Mouse (Mus musculus) G1E (cell line): ENCODE results near the gene Bcl2l2. TPM values are rescaled to one million over a fixed set of nuclear protein-coding genes. Genes with fewer than 3 reads are reported as not detected.

Experiments
- ATAC-seq: 2 replicates; pipeline ENCODE4 v1.8.0; 2016; ENCODE audit warnings: mild to moderate bottlenecking; ENCODE audit not compliant: insufficient number of reproducible peaks, poor library complexity, low FRiP score, severe bottlenecking; ENCODE audit errors: extremely low read depth
- DNase-seq: peaks from one replicate; pipeline ENCODE4 v3.0.0; 2012; ENCODE audit warnings: low spot score
- H3K27me3 ChIP-seq: 2 replicates; pipeline ENCODE4 v1.6.1; 2012; ENCODE audit warnings: mild to moderate bottlenecking, low read length, inconsistent platforms; ENCODE audit not compliant: insufficient read depth
- H3K36me3 ChIP-seq: replicated peaks from 2 replicates; pipeline ENCODE3; 2012; ENCODE audit warnings: mild to moderate bottlenecking, inconsistent platforms
- H3K4me1 ChIP-seq: 2 replicates; pipeline ENCODE4 v1.6.1; 2012; ENCODE audit warnings: low read depth, low read length, inconsistent platforms, mixed read lengths; ENCODE audit not compliant: insufficient read depth
- H3K4me3 ChIP-seq: 2 replicates; pipeline ENCODE4 v1.5.1; 2012; ENCODE audit warnings: low read depth, mild to moderate bottlenecking, inconsistent platforms, low read length, moderate library complexity, mixed read lengths
- H3K9me3 ChIP-seq: replicated peaks from 2 replicates; pipeline ENCODE4 v1.6.1; 2012; ENCODE audit warnings: inconsistent platforms
- CTCF ChIP-seq: IDR thresholded peaks from 2 replicates; pipeline ENCODE4 v1.5.1; 2012; ENCODE audit warnings: low read depth, low read length, inconsistent platforms, mixed read lengths
- GATA1 ChIP-seq: IDR thresholded peaks from 2 replicates; pipeline ENCODE4 v1.6.1; 2012; ENCODE audit warnings: borderline replicate concordance, low read length, inconsistent platforms, mixed read lengths
- GATA2 ChIP-seq: IDR thresholded peaks from 2 replicates; pipeline ENCODE4 v1.6.1; 2012; ENCODE audit warnings: low read depth, low read length, inconsistent platforms, borderline replicate concordance
- POLR2AphosphoS5 ChIP-seq: IDR thresholded peaks from 2 replicates; pipeline ENCODE4 v1.6.1; 2012; ENCODE audit warnings: low read depth, low read length, inconsistent platforms; ENCODE audit not compliant: insufficient replicate concordance
- TAL1 ChIP-seq: conservative IDR thresholded peaks from 2 replicates; pipeline ENCODE4 v1.6.1; 2012; ENCODE audit warnings: low read depth, low read length, inconsistent platforms, mixed read lengths
- polyA plus RNA-seq: library from polyadenylated mRNA; stranded (reverse); fragments of >175 nt; gene quantifications from 2 replicates; pipeline ENCODE4 v1.2.3, GENCODE M21; 2012
- total RNA-seq, 2 experiments: library from RNA; stranded (forward) in 1 of 2; stranded (reverse) in 1 of 2; fragments of 200-1000 nt in 1 of 2; fragments of >200 nt in 1 of 2; fragmentation: Nextera tagmentation in 1 of 2; gene quantifications; 2 replicates each; pipeline ENCODE4 v1.2.3; 2014 to 2017

Gene Bcl2l2
- total and polyA plus RNA-seq, 3 experiments, result 9.9 to 25.2 (median 14.0) TPM

- H3K4me3 ChIP-seq, result peak overlapping the region; percentile 91
- H3K9me3 ChIP-seq, result no peaks in the 10 kb centered on the region
- peaks cover 25% of the 10 kb centered on the region for H3K4me1 ChIP-seq
- TF ChIP-seq TAL1 (no peak), GATA2 (no peak), POLR2AphosphoS5 (no peak), GATA1 (no peak), CTCF (no peak)
- DNase-seq, result peak; percentile 98
- H3K27me3 ChIP-seq, result no peaks in the 10 kb centered on the region
- H3K36me3 ChIP-seq, result no peaks in the 10 kb centered on the region
- ATAC-seq, result peak; percentile 99
Measured at GRCm38 (mm10) chr14:54863501-54864312, 19.5 kb upstream of the Bcl2l2 start.

DNA sequence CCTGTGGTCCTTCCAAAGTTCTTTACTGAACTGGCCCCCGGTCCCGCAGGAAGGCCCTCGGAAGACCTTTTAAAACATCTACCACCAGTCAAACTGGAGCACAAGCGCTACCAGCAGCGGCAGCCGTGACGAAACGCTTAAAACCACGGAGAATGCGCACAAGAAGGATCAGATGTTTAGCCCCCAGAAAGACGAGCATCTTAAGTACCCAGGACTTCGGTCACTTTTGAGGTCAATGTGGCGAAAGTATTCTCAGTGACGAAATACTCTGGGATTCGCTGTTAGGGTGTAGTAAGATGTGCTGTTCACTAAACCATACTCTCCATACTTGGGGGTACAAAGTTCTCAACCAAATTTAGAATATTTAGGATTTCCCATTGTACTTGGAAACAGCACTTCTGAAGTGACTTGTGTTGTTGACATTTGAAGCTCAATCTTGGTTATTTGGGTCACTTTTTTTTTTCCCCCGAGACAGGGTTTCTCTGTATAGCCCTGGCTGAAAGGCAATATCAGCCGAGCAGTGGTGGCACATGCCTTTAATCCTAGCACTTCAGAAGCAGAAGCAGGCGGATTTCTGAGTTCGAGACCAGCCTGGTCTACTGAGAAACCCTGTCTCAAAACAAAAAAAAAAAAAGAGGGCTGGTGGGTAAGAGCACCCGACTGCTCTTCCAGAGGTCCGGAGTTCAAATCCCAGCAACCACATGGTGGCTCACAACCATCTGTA, 18.7 kb upstream of the Bcl2l2 start:
- H3K4me1 ChIP-seq, result peaks cover 25% of the 10 kb centered on the region
- DNase-seq, result no peak
- no peak for ATAC-seq
- no peaks in the 10 kb centered on the region for H3K27me3 ChIP-seq
- H3K36me3 ChIP-seq, result no peaks in the 10 kb centered on the region
- H3K4me3 ChIP-seq, result peak overlapping the region; percentile 91
- no peaks in the 10 kb centered on the region for H3K9me3 ChIP-seq
- no peak for TF ChIP-seq GATA1
- TF ChIP-seq CTCF, result no peak
- TF ChIP-seq POLR2AphosphoS5, result no peak
- TF ChIP-seq TAL1, result no peak
- TF ChIP-seq GATA2, result no peak

GRCm38 (mm10) chr14:54865626-54866025, 17.6 kb upstream of the Bcl2l2 start:
- Histone ChIP-seq H3K27me3 (no peaks in the 10 kb centered on the region), H3K4me3 (no peak overlapping the region), H3K9me3 (no peaks in the 10 kb centered on the region), H3K36me3 (no peaks in the 10 kb centered on the region), H3K4me1 (peaks cover 25% of the 10 kb centered on the region)
- ATAC-seq (no peak), DNase-seq (no peak)
- TF ChIP-seq GATA2 (no peak), POLR2AphosphoS5 (no peak), GATA1 (no peak), CTCF (no peak), TAL1 (no peak)

GRCm38 (mm10) chr14:54866268-54866667, 16.9 kb upstream of the Bcl2l2 start:
- Histone ChIP-seq H3K36me3 (no peaks in the 10 kb centered on the region), H3K4me3 (no peak overlapping the region), H3K27me3 (no peaks in the 10 kb centered on the region), H3K9me3 (no peaks in the 10 kb centered on the region), H3K4me1 (peaks cover 25% of the 10 kb centered on the region)
- DNase-seq (no peak), ATAC-seq (no peak)
- TF ChIP-seq GATA1, result no peak
- no peak for TF ChIP-seq TAL1
- no peak for TF ChIP-seq POLR2AphosphoS5
- no peak for TF ChIP-seq CTCF
- no peak for TF ChIP-seq GATA2

DNA sequence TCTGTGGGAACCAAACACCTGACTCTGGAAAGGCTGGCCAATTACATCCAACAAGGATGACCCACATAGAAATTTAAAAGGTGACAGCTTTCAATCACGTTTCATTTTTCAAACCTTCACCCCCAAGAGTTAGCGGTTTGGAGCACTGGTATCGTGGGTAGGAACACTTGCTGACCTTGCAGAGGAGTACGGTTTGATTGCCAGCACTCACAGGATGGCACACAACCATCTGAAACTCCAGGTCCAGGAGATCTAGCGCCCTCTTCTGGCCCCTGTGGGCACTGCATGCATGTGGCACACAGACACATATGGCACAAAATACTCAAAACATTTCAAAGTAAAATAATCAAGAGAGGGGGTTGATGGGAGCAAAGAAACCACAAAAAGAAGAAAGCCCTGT, 16.2 kb upstream of the Bcl2l2 start:
- Histone ChIP-seq H3K9me3 (no peaks in the 10 kb centered on the region), H3K27me3 (no peaks in the 10 kb centered on the region), H3K4me3 (no peak overlapping the region), H3K4me1 (peaks cover 25% of the 10 kb centered on the region), H3K36me3 (no peaks in the 10 kb centered on the region)
- no peak for DNase-seq
- peak; percentile 63; the same call in 1 of the 2 replicates for TF ChIP-seq CTCF
- no peak for TF ChIP-seq TAL1
- ATAC-seq, result no peak

GRCm38 (mm10) chr14:54868026-54868425, 15.2 kb upstream of the Bcl2l2 start:
- ATAC-seq, result no peak
- no peaks in the 10 kb centered on the region for H3K9me3 ChIP-seq
- peaks cover 25% of the 10 kb centered on the region for H3K4me1 ChIP-seq

More at GRCm38 (mm10) chr14:54868026-54868425, 15.2 kb upstream of the Bcl2l2 start:
- Histone ChIP-seq H3K4me3 (no peak overlapping the region), H3K27me3 (no peaks in the 10 kb centered on the region), H3K36me3 (peaks cover 2% of the 10 kb centered on the region)
- no peak for TF ChIP-seq POLR2AphosphoS5
- no peak for TF ChIP-seq GATA1
- TF ChIP-seq GATA2, result no peak
- TF ChIP-seq CTCF, result no peak
- no peak for TF ChIP-seq TAL1
- no peak for DNase-seq
